Mouse (Mus musculus) left cerebral cortex, postnatal 10 days (tissue): Measurements from ENCODE around the gene Usp46. TPM values are rescaled to one million over a fixed set of nuclear protein-coding genes. Genes with fewer than 3 reads are reported as not detected.

Experiments used
- DNase-seq, 2 experiments: peaks; one replicate each; pipeline ENCODE4 v3.0.0; 2021 to 2022; ENCODE audit warnings: low spot score in 2 of 2, mixed read lengths in 1 of 2; ENCODE audit errors: extremely low spot score in 1 of 2
- intact Hi-C: fragments of 180-260 bp; cut with DNase I; formaldehyde crosslinking; loops from one replicate; pipeline ENCODE4 v1.15.1; 2025
- total RNA-seq, 2 experiments: library from RNA; stranded (reverse); gene quantifications; 2 replicates each; pipeline ENCODE4 v1.2.3; 2021

Usp46 gene
- total RNA-seq, 2 experiments from 2014 or later = 144 to 148 TPM

GRCm38 (mm10) chr5:74042796-74043340 lies 25.4 kb downstream of the Usp46 start:
- no peak for DNase-seq
- intact Hi-C loops = no loop called here

GRCm38 (mm10) chr5:74040541-74040940 lies 27.7 kb downstream of the Usp46 start:
- intact Hi-C loops = no loop called here
- no peak for DNase-seq

GRCm38 (mm10) chr5:74035454-74035853 lies 32.8 kb downstream of the Usp46 start:
- intact Hi-C loops = no loop called here
- no peak for DNase-seq

- DNase-seq = no peak
These were observed 34.1 kb downstream of the Usp46 start for GRCm38 (mm10) chr5:74034177-74034576.

GRCm38 (mm10) chr5:74029787-74030186 lies 38.4 kb downstream of the Usp46 start:
- intact Hi-C loops = loop anchor here (5.0 kb wide), 1 partner anchor 38 kb away; the partner anchor contains the start of gene Usp46
- no peak for DNase-seq

More at GRCm38 (mm10) chr5:74034177-74034576, 34.1 kb downstream of the Usp46 start:
- intact Hi-C loops = loop anchor here (5.0 kb wide), 1 partner anchor 33 kb away; the partner anchor contains the start of gene Usp46

- intact Hi-C loops = no loop called here
- no peak for DNase-seq
These were observed 39.3 kb downstream of the Usp46 start for GRCm38 (mm10) chr5:74028691-74029479.

GRCm38 (mm10) chr5:74028221-74028620 lies 40.0 kb downstream of the Usp46 start:
- no peak for DNase-seq
- intact Hi-C loops = no loop called here

- intact Hi-C loops = no loop called here
- no peak for DNase-seq
These were observed 47.7 kb downstream of the Usp46 start for GRCm38 (mm10) chr5:74020506-74020905.

- peak in 1 of 2 experiments; percentile 38 for DNase-seq
- intact Hi-C loops = no loop called here
These were observed 49.2 kb downstream of the Usp46 start for GRCm38 (mm10) chr5:74018870-74019565.

- intact Hi-C loops = no loop called here
- no peak for DNase-seq
These were observed 50.7 kb downstream of the Usp46 start for GRCm38 (mm10) chr5:74017488-74017887.

GRCm38 (mm10) chr5:74011629-74012028 lies 56.6 kb downstream of the Usp46 start:
- intact Hi-C loops = no loop called here

GRCm38 (mm10) chr5:74007492-74008070 lies 60.6 kb downstream of the Usp46 start:
- intact Hi-C loops = no loop called here
- DNase-seq = no peak

More at GRCm38 (mm10) chr5:74011629-74012028, 56.6 kb downstream of the Usp46 start:
- DNase-seq = no peak

- no peak for DNase-seq
- intact Hi-C loops = no loop called here
These were observed 62.3 kb downstream of the Usp46 start for GRCm38 (mm10) chr5:74005936-74006335.

- DNase-seq = no peak
- intact Hi-C loops = no loop called here
These were observed 66.5 kb downstream of the Usp46 start for GRCm38 (mm10) chr5:74001743-74002142.

GRCm38 (mm10) chr5:73998966-73999365 lies 69.3 kb downstream of the Usp46 start:
- intact Hi-C loops = no loop called here

GRCm38 (mm10) chr5:73994850-73995249 lies 73.4 kb downstream of the Usp46 start:
- intact Hi-C loops = no loop called here
- DNase-seq = no peak

More at GRCm38 (mm10) chr5:73998966-73999365, 69.3 kb downstream of the Usp46 start:
- no peak for DNase-seq

- intact Hi-C loops = no loop called here
- DNase-seq = no peak
These were observed 74.7 kb downstream of the Usp46 start for GRCm38 (mm10) chr5:73993538-73993937.

- DNase-seq = no peak
- intact Hi-C loops = no loop called here
These were observed 75.9 kb downstream of the Usp46 start for GRCm38 (mm10) chr5:73992321-73992720.

GRCm38 (mm10) chr5:73989532-73989931 lies 78.7 kb downstream of the Usp46 start:
- DNase-seq = no peak
- intact Hi-C loops = no loop called here
